Mouse (Mus musculus): ENCODE data around the gene Uimc1.

DNA sequence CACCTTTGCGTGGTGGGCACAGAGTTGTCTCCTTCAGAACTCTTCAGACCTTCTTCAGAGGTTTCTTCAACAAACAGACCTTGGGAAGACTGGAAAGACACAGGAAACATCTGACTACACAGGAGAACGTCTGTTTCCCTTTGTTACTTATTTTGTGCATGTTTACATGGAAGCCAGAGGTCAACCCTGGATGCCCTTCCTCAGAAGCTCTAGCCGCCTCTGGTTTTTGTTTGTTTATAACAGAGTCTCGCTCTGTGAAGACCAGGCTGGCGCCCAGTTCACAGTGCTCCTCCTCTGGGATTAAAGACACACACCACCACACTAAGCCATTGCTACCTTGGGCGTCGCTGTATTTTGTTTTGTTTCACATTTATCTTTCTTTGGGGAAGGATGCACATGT, 30.4 kb downstream of the Uimc1 start:
- TF ChIP-seq CTCF (IDR thresholded peaks at IDR 0.05; ENCODE audit: insufficient read depth, low read length) (no peak), POLR2A (IDR thresholded peaks at IDR 0.05; ENCODE audit: borderline replicate concordance, extremely low read depth, low read depth, low read length) (no peak)

All from lung, adult 2 months (tissue).